Mouse (Mus musculus): ENCODE measurements around the gene Mtfr2. TPM values are rescaled to one million over a fixed set of nuclear protein-coding genes. Genes with fewer than 3 reads are reported as not detected.
A peak's percentile ranks its signal among the peaks of the same experiment; 100 is the strongest.

The Mtfr2 gene
- polyA plus RNA-seq, 1 experiment from 2014 or later, result 1.7 TPM

DNA sequence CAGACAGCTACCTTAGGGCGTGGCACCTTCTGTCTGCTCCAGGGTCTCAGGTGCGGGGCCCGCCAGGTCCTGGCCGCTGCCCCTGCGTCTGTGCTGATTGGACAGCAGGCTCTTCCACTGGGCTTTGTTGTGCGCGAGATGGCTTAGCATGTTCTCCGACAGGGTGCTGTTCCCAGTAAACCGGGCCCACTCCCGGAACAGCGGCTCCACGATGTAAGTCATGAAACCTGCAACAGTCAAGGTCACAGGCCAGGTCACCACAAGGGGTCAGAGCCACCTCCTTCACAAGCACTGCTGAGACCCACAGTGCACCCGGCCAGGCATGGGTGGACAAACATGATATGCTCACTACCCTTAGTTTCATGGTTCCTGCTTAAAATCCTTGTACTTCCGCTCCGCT, 52.8 kb downstream of the Mtfr2 start:
- H3K27me3 ChIP-seq (ENCODE audit: insufficient read depth, low read length), result no peaks in the 10 kb centered on the region
- no peak overlapping the region for H3K27ac ChIP-seq (ENCODE audit: low read length)
- WGBS, result 77% methylated on average over 15 of the region's 15 CpGs
- H3K9me3 ChIP-seq (ENCODE audit: low read length), result no peaks in the 10 kb centered on the region
- ATAC-seq (ENCODE audit: low FRiP score, low TSS enrichment), result no peak
- H3K36me3 ChIP-seq (ENCODE audit: insufficient read depth, low read length), result no peaks in the 10 kb centered on the region
- no peaks in the 10 kb centered on the region for H3K4me1 ChIP-seq (ENCODE audit: insufficient read depth, low read length)
- H3K4me2 ChIP-seq (replicated peaks; ENCODE audit: low read depth, low read length), result no peak overlapping the region
- no peak overlapping the region for H3K4me3 ChIP-seq (ENCODE audit: low read length)
- H3K9ac ChIP-seq (replicated peaks; ENCODE audit: low read length), result no peak overlapping the region

DNA sequence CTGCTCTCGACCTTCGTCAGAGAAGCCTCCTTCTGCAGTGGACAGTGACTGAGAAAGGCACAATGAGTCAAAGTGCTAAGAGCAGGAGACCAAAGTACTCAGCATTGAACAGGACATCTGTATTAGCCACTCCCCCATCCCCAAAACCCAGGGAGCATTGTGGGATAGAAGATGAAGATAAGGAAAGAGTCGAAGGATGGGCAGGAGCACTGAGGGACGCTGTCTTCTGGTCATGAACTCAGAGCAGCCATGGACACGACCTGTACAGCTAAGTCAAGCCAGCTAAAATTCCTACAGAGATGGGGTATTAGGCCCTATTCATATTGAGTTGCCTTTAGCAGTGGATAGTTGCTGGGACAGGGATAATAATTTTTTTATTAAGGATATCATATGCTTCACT, 55.4 kb downstream of the Mtfr2 start:
- WGBS, result 79% methylated on average over 5 of the region's 5 CpGs
- no peaks in the 10 kb centered on the region for H3K9me3 ChIP-seq (ENCODE audit: low read length)
- no peak for ATAC-seq (ENCODE audit: low FRiP score, low TSS enrichment)
- H3K36me3 ChIP-seq (ENCODE audit: insufficient read depth, low read length), result no peaks in the 10 kb centered on the region
- H3K4me3 ChIP-seq (ENCODE audit: low read length), result no peak overlapping the region
- H3K4me1 ChIP-seq (ENCODE audit: insufficient read depth, low read length), result no peaks in the 10 kb centered on the region
- no peak overlapping the region for H3K4me2 ChIP-seq (replicated peaks; ENCODE audit: low read depth, low read length)
- H3K27ac ChIP-seq (ENCODE audit: low read length), result no peak overlapping the region
- H3K27me3 ChIP-seq (ENCODE audit: insufficient read depth, low read length), result no peaks in the 10 kb centered on the region
- H3K9ac ChIP-seq (replicated peaks; ENCODE audit: low read length), result no peak overlapping the region

DNA sequence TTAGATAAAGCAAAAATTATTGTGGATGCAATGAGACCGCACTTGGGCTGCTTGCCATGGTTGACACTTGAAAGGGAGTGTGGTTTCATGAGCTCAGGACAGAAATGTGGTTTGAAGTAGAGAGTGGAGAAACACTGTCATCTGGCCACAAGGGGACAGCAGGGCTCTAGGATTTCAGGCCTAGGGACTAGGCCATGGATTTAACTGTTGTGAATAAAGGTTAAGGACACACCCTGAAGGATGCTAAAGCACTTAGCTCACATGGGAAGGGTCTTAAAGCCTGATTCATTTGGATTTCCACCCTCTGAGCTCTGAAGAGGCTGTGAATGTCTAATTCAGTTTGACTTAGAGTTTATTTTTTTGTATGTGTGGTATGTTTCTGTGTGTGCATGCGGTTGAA, 57.9 kb downstream of the Mtfr2 start:
- no peaks in the 10 kb centered on the region for H3K9me3 ChIP-seq (ENCODE audit: low read length)
- no peak overlapping the region for H3K4me2 ChIP-seq (replicated peaks; ENCODE audit: low read depth, low read length)
- H3K4me3 ChIP-seq (ENCODE audit: low read length), result no peak overlapping the region
- no peaks in the 10 kb centered on the region for H3K27me3 ChIP-seq (ENCODE audit: insufficient read depth, low read length)
- ATAC-seq (ENCODE audit: low FRiP score, low TSS enrichment), result peak; percentile 69; the same call in 1 of the 2 replicates
- no peaks in the 10 kb centered on the region for H3K4me1 ChIP-seq (ENCODE audit: insufficient read depth, low read length)
- H3K27ac ChIP-seq (ENCODE audit: low read length), result no peak overlapping the region
- H3K9ac ChIP-seq (replicated peaks; ENCODE audit: low read length), result no peak overlapping the region
- H3K36me3 ChIP-seq (ENCODE audit: insufficient read depth, low read length), result no peaks in the 10 kb centered on the region
- 83% methylated on average over 2 of the region's 2 CpGs for WGBS

GRCm38 (mm10) chr10:20408336-20408735, 60.8 kb downstream of the Mtfr2 start:
- Histone ChIP-seq H3K4me2 (replicated peaks; ENCODE audit: low read depth, low read length) (no peak overlapping the region), H3K9ac (replicated peaks; ENCODE audit: low read length) (no peak overlapping the region), H3K4me3 (ENCODE audit: low read length) (no peak overlapping the region), H3K9me3 (ENCODE audit: low read length) (no peaks in the 10 kb centered on the region), H3K27ac (ENCODE audit: low read length) (no peak overlapping the region), H3K4me1 (ENCODE audit: insufficient read depth, low read length) (no peaks in the 10 kb centered on the region), H3K36me3 (ENCODE audit: insufficient read depth, low read length) (peaks cover 6% of the 10 kb centered on the region; the same call in 1 of the 2 replicates), H3K27me3 (ENCODE audit: insufficient read depth, low read length) (no peaks in the 10 kb centered on the region)
- 45% methylated on average over 3 of the region's 3 CpGs for WGBS
- ATAC-seq (ENCODE audit: low FRiP score, low TSS enrichment), result no peak

DNA sequence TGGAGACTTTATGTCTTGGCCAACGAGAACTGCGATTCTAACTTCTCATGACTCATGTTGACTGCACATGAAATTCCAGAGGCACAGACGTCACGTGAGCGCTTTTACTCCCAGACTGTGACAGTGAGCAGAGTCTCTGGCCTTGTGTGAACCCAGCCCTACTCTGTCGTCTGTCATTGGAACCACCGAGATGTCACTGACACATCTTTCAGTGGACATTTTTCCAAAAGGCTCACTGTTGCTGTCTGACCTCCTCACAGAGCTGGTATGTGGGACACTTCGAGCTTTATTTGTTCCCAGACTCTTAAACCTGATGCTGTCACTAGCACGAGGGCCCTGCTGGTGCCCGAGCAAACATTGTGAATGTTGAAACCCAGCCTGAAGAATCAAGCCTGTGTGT, 61.6 kb downstream of the Mtfr2 start:
- Histone ChIP-seq H3K36me3 (ENCODE audit: insufficient read depth, low read length) (peaks cover 8% of the 10 kb centered on the region), H3K9ac (replicated peaks; ENCODE audit: low read length) (no peak overlapping the region), H3K4me1 (ENCODE audit: insufficient read depth, low read length) (no peaks in the 10 kb centered on the region), H3K27ac (ENCODE audit: low read length) (no peak overlapping the region), H3K27me3 (ENCODE audit: insufficient read depth, low read length) (no peaks in the 10 kb centered on the region), H3K4me2 (replicated peaks; ENCODE audit: low read depth, low read length) (no peak overlapping the region), H3K4me3 (ENCODE audit: low read length) (no peak overlapping the region), H3K9me3 (ENCODE audit: low read length) (no peaks in the 10 kb centered on the region)
- 67% methylated on average over 10 of the region's 10 CpGs for WGBS
- ATAC-seq (ENCODE audit: low FRiP score, low TSS enrichment), result no peak

Other genes with a start within 250 kb of the Mtfr2 start
- 32.3 and 33.9 TPM in 2 replicates for gene Map7, start 199.3 kb upstream of the Mtfr2 start, polyA plus RNA-seq (2015; fragmentation: Nextera tagmentation; extraction: Ambion mirVana)
- 123 and 137 TPM in 2 replicates for gene Bclaf1, start 35.3 kb upstream of the Mtfr2 start, polyA plus RNA-seq (2015; fragmentation: Nextera tagmentation; extraction: Ambion mirVana)

All from kidney, embryonic 16.5 days (tissue).